Mouse (Mus musculus) olfactory bulb, adult 2 months (tissue): ENCODE measurements at regions not wholly inside any gene's neighbourhood (a gene's known extent, or its start where the extent isn't known, plus 50 kb on each side); places are given as distances from the start of the nearest gene placed in this dataset.

Experiments
- CTCF ChIP-seq: fragments of 200-500 bp; IDR thresholded peaks from 2 replicates; pipeline ENCODE4 v1.5.1; 2012; ENCODE audit warnings: low read depth, mild to moderate bottlenecking, low read length, moderate library complexity; ENCODE audit not compliant: insufficient read depth
- POLR2A ChIP-seq: fragments of 200-500 bp; IDR thresholded peaks from 2 replicates; pipeline ENCODE4 v1.6.1; 2012; ENCODE audit warnings: mild to moderate bottlenecking, low read depth, low read length, moderate library complexity; ENCODE audit not compliant: insufficient read depth

DNA sequence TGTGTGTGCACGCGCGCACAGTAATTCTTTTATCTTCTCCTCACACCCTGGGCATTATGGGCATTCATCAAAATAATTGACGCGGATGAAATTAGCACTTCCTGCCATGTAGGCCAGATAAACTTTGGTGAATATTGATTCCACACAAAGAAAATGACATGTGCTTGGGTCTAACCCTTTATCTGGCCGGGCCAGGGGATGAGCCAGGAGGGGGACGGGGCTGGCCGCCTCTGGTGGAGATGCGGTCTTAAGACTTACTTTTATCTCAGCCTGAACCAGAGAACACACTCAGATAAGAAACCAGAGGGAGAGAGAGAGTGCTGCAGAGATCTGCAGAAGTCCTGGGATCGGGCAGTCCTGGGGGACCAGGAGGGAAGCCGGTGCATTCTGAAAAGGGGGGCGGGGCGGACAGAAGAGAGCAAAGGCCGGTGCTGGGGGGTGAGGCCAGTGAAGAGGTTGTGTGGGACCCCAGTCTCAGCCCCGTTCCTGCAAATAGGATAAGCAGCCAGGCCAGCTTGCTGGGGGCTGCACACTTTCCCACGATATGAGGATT is 136.9 kb upstream of the Lhx5 start:
- TF ChIP-seq POLR2A (no peak), CTCF (no peak)
